Mouse (Mus musculus) liver (tissue): ENCODE measurements around the gene Rasgrf2.

Experiments
- DNase-seq: peaks from one replicate; pipeline ENCODE4 v3.0.0-alpha.2; 2020; ENCODE audit warnings: mixed read lengths

The Rasgrf2 gene

GRCm38 (mm10) chr13:92041584-92042563 is 89.6 kb downstream of the Rasgrf2 start:
- no peak for DNase-seq

DNA sequence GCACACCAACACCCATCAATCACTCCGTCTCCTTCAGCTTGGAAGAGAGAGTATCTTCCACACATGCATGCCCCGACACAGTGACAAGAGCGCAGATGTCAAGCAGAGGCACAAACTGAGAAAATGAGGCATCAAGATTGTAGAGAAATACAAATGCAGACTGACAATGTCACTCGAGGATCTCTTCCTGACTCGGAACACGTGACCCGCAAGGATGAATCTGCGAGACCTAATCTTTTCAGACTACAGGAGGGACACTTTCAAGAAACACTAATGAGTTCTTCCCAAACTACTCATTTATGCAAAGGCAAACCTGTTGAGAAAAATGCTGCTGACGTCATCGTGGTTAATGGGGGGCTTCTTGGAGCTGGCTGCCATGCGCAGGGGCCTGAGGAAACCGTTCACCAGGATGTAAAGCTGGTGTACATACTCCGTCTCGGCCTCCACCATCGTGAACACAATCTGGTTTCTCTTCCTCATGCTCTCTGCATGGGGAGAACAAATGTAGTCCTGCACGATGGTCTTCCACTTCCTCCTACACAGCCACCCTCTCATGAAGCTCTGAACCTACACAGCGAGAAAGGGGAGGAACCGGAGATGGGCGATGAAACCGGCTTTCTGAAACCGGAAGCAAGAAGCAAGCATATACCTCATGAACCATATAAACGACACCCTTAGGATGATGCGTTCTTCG is 100.9 kb downstream of the Rasgrf2 start:
- DNase-seq, result no peak

DNA sequence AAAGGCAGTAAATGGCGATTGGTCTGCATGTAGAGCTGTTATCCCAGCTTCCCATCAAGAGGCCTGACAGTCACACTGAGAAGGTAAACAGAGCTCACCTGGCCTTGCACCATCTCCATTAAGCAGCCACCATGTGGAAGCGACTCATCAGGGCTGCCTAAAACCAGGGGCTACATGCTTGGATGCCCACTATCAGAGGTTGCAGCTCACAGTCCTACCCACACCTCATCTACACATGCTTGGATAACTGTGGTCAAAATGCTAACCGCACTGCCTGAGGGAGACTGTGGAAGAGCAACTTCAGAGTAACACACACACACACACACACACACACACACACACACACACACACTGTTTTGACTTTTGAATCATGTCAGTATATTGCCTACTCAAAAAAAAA is 101.8 kb downstream of the Rasgrf2 start:
- no peak for DNase-seq

DNA sequence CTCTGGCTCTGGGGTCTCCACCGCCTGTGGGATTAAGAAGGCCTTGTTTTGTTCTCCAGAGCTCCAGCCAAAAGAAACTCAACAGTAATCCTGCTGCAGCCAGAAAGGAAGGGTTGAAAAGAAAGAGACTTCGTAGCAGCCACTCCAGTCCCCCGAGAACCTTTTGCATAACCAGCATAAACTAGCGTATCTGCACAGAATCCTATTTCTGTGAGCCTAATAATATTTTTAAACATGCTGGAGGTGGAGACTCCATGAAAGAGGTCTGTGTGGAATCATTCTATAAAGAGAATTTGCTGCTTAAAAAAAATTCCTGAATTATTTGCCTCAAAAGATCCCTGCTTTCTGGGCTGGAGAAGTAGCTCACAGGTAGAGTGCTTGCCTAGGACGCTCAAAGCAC is 103.5 kb downstream of the Rasgrf2 start:
- DNase-seq, result no peak

GRCm38 (mm10) chr13:92026651-92027050 is 104.8 kb downstream of the Rasgrf2 start:
- DNase-seq, result no peak

DNA sequence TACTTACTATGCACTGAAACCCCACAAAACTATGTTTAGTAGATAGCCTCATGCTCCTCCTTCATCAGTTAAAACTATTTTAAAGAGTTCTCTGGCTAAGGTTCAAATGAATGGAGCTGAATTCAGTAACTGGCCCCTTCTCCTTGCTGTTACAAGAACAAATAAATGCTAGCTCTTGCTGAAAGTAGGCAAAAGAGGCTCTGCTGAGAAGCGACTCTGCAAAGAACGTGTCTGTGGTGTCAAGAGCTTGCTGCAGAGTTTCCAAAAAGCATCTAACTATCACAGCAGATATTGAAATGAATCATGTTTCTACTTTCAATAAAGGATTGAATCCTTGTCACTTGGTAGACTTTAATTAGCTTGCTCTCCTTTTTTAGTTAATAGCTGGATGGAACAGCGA is 106.3 kb downstream of the Rasgrf2 start:
- no peak for DNase-seq

GRCm38 (mm10) chr13:92022202-92022601 is 109.3 kb downstream of the Rasgrf2 start:
- no peak for DNase-seq

GRCm38 (mm10) chr13:91996929-91997328 is 134.5 kb downstream of the Rasgrf2 start:
- DNase-seq, result no peak

DNA sequence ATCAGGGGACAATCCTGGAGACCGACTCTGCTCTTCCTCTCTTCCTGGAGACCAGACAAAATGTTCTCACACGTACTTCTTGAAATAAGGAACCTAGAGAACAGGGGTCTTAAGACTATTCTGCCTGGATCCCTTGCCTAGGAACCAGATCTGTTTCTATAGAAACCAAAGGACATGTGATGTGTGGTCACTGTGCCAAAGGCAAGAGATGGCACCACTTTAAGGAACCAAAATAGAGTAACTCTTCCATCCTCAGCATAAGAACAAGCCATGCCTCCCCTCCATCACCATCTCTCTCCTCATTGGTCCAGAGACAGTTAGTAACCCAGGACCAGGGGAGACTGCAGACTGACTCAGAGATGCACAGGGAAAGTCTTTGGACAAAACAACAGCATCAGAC is 140.0 kb downstream of the Rasgrf2 start:
- no peak for DNase-seq

- DNase-seq, result no peak
Observed at GRCm38 (mm10) chr13:91990709-91991284, 140.7 kb downstream of the Rasgrf2 start.

DNA sequence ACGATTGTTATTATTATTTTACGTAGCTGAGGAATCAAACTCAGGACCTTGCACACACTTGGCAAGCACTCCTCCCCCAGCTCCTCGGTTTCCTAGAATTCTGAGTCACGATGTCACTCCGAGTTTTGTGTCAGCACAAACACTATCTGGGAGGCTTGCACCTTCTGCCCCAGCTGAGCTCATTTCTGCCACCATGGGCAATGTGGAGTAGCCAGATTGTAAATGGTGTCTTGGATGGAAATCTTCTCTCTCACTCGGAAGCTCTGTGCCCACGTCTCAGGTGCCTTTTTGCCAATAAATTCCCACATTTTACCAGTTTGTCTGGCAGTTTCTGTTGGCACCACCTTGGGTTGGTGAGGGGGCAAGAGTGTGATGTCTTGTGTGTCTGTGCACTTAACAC is 143.1 kb downstream of the Rasgrf2 start:
- no peak for DNase-seq

DNA sequence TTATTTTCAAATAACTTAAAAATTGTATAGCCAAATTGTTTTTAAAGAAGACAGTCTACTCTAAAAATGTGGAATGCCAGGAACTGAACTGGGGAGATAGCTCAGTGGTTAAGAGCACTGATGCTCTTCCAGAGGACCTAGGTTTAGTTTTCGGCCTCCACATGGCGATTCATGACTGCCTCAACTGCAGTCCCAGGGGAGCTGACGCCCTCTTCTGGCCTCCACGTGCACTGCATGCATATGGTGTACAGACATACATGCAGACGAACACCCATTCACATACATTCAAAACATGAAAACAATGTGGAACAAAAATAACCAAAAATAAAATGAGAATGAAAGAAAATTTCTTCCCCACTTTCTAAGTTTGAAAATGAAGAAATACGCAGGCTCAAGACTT is 144.5 kb downstream of the Rasgrf2 start:
- no peak for DNase-seq

DNA sequence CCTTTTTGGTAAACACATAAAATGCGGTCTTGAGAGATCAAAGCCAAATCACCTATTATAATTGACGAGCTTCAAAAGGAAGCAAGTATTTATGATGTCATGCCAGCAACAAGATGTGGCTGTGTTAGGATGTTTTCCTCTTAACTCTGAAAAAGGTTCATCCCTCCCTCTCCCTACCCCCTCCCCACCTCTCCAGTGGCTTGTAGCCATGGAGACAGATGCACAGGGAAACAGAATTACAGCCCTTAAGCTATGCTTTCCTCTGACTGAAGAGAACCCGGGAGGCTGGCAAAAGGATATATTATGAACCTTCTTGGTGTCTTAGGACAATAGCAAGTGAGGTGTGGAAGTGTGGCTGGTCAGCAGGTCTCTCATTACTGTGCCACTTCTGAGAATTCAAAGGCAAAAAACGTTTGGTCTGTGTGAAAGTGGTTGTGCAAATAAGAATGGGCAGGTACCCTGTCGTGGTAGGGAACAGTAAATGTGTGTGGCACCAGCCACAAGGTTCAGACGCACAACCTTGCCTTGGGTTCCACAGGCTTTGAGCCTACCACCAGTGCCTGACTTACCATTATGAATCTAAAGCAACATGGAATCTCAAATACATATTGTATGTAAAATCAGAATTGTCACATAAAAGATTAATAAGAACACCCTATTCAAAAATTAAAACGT is 145.4 kb downstream of the Rasgrf2 start:
- no peak for DNase-seq

DNA sequence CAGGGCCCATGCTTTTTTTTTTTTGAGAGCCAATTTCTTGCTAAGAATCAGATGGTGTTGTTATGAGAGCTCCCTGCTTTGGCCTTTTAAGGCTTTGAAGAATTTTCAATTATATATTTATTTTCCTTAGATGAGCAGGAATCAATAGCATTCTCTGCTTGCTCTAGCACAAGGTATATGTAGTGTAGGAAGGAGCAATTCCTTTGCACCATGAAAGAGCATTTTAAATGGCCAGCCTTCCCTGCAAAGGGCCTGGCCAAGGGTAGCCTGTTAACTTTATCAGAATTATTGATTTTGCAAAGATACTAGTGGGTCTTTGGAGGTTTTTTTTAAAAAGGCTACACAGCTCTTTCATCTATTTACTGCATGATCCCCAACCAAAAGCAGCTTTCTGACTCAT is 146.4 kb downstream of the Rasgrf2 start:
- DNase-seq, result no peak

GRCm38 (mm10) chr13:91982080-91982479 is 149.4 kb downstream of the Rasgrf2 start:
- no peak for DNase-seq

- no peak for DNase-seq
Observed at GRCm38 (mm10) chr13:91981414-91981813, 150.0 kb downstream of the Rasgrf2 start.

DNA sequence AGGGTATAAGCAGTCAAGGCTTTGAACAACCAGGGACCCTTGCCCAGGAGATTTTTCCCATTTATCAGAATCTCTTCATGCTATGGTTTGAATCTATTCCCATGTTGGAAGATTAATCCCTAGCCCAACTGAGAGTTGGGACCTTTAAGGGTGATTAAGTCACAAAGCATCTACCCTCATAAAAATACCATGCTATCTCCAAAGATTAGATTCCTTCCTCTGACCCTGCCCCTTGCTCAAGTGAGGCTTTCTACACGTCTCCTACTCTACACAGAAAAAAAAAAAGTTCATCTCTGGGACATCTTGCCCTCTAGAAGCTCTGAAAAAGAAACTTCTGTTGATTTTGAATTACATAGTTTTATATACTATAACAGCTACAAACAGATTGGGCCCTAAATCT is 154.5 kb downstream of the Rasgrf2 start:
- no peak for DNase-seq

- no peak for DNase-seq
Observed at GRCm38 (mm10) chr13:91976541-91976940, 154.9 kb downstream of the Rasgrf2 start.

GRCm38 (mm10) chr13:91974154-91974553 is 157.3 kb downstream of the Rasgrf2 start:
- no peak for DNase-seq

- DNase-seq, result no peak
Observed at GRCm38 (mm10) chr13:91971246-91971645, 160.2 kb downstream of the Rasgrf2 start.

GRCm38 (mm10) chr13:91956474-91956873 is 175.0 kb downstream of the Rasgrf2 start:
- no peak for DNase-seq

DNA sequence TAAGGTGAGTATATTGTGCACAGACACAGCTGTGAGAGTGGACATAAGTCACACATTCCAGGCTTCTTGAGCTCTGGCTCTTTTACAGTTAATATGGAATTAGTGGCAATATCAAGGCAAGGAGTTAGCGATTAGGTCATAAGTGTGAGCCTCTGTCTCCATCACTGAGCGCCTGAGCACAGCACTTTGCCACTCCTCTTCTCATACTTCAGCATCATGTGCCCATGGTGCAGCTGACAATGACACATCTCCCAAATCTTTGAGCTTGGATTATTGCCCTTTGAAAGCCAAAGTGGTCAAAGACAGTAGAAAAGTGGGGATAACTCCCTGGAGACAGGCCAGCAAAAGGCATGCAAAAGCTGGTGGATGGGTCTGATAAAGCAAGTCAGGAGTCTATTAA is 175.8 kb downstream of the Rasgrf2 start:
- no peak for DNase-seq

GRCm38 (mm10) chr13:91955175-91955574 is 176.3 kb downstream of the Rasgrf2 start:
- no peak for DNase-seq
